Mouse (Mus musculus): ENCODE measurements around the gene Sycn. TPM values are rescaled to one million over a fixed set of nuclear protein-coding genes. Genes with fewer than 3 reads are reported as not detected.

Sycn gene
- polyA plus RNA-seq, 1 experiment, result not detected

DNA sequence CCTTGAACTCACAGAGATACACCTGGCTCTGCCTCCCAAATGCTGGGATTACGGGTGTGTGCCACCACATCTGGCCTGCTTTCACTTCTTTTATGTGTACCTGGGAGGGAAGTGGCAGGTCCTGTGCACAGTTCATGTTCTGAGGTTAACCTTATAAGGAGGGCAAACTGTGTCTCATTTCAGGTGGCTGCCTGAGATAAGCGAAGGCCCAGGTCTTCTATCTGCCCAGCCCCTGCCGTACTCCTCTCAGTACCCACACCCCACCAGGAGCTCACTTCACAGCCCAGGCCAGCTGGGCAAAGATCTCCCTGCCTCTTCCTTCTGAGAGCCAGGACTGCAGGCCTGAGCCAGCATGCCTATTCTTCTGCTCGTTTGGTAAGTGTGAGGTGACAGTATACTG, 41.0 kb downstream of the Sycn start:
- no peak overlapping the region for H3K27ac ChIP-seq (ENCODE audit: insufficient read depth, low read length)
- no peak overlapping the region for H3K4me3 ChIP-seq (ENCODE audit: insufficient read depth, low read length)
- H3K4me1 ChIP-seq (ENCODE audit: control insufficient read depth, insufficient read depth, low read length), result 0 out of 2 replicates have a peak, but pooled peaks cover 1% of the 10 kb centered on the region
- no peak for TF ChIP-seq CTCF (IDR thresholded peaks at IDR 0.05; ENCODE audit: extremely low read depth, insufficient read depth, low read length)
- no peak for TF ChIP-seq POLR2A (IDR thresholded peaks at IDR 0.05; ENCODE audit: extremely low read depth, insufficient read depth, low read length)

DNA sequence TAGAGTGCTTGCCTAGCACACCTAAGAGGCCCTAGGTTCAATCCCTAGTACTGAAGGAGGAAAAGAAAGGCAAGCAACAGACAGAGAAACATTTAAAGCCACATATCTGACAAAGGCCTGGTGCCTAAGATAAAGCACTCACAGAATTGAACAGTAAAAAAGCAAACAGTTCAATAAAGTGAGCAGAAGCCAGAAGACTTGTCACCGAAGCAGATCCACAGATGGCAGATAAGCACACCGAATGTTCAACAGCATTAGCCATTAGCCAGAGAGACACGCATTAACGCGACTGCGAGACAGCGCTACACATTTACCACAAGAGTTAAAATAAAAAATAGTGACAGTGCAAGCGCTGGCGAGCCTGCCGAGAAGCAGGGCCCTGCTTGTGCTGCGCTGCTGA, 42.2 kb downstream of the Sycn start:
- Histone ChIP-seq H3K27ac (ENCODE audit: insufficient read depth, low read length) (no peak overlapping the region), H3K4me1 (ENCODE audit: control insufficient read depth, insufficient read depth, low read length) (peaks cover 6% of the 10 kb centered on the region), H3K4me3 (ENCODE audit: insufficient read depth, low read length) (no peak overlapping the region)
- TF ChIP-seq POLR2A (IDR thresholded peaks at IDR 0.05; ENCODE audit: extremely low read depth, insufficient read depth, low read length), result no peak
- TF ChIP-seq CTCF (IDR thresholded peaks at IDR 0.05; ENCODE audit: extremely low read depth, insufficient read depth, low read length), result no peak

DNA sequence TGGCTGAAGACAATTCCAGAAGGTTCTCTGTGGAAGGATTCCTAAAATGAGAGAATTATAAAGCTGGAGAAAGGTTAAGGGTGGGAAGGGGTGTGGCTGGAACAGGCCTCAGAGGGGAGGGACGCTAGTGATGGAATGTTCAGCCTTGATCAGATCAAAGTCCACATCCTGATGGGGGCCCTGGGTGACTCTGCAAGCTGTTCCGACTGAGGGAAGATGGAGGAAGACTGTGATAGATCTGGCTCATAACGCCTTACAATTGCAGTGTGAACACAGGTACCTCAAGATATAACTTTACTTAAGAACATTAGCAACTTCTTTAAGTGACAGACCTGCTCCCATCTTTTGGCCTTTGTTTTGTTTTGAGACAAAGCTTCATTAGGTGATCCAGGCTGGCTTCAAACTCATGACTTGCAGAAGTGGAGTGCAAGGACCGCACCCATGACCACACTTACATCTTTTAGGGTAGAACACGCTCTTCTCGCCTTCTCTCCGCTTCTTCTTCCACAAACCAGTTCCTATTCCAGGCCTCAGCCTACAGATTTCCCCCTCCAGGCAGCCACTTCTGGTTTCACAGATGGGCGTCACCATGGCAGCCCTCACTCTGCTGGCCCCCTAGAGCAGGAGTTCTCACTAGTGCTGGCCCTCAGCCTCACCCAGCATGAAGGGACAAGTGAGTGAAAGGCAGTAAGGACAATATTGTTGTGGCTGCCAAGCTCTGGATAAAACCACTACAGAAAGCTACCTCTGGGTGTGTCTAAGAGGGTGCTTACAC, 43.1 kb downstream of the Sycn start:
- H3K4me1 ChIP-seq (ENCODE audit: control insufficient read depth, insufficient read depth, low read length), result peaks cover 6% of the 10 kb centered on the region
- H3K4me3 ChIP-seq (ENCODE audit: insufficient read depth, low read length), result no peak overlapping the region
- no peak overlapping the region for H3K27ac ChIP-seq (ENCODE audit: insufficient read depth, low read length)
- TF ChIP-seq POLR2A (IDR thresholded peaks at IDR 0.05; ENCODE audit: extremely low read depth, insufficient read depth, low read length) (no peak), CTCF (IDR thresholded peaks at IDR 0.05; ENCODE audit: extremely low read depth, insufficient read depth, low read length) (no peak)

DNA sequence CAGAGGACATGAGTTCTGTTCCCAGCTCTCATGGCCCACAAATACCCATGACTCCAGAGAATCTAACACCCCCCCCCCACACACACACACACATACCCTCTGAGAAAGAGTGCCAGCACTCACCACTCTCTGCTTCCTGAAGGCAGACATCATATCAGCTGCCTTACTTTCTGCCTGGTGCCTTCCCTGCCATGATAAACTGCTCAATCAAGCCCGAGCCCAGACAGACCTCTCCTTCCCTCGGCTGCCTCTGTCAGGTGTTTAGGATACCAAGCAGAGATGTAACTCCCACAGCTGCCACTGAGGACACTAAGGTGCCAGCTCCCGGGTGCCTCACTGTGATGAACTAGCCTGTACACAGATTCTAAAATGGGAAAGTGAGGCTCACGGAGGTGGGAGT, 43.8 kb downstream of the Sycn start:
- Histone ChIP-seq H3K4me3 (ENCODE audit: insufficient read depth, low read length) (no peak overlapping the region), H3K4me1 (ENCODE audit: control insufficient read depth, insufficient read depth, low read length) (peaks cover 6% of the 10 kb centered on the region), H3K27ac (ENCODE audit: insufficient read depth, low read length) (no peak overlapping the region)
- no peak for TF ChIP-seq CTCF (IDR thresholded peaks at IDR 0.05; ENCODE audit: extremely low read depth, insufficient read depth, low read length)
- no peak for TF ChIP-seq POLR2A (IDR thresholded peaks at IDR 0.05; ENCODE audit: extremely low read depth, insufficient read depth, low read length)

DNA sequence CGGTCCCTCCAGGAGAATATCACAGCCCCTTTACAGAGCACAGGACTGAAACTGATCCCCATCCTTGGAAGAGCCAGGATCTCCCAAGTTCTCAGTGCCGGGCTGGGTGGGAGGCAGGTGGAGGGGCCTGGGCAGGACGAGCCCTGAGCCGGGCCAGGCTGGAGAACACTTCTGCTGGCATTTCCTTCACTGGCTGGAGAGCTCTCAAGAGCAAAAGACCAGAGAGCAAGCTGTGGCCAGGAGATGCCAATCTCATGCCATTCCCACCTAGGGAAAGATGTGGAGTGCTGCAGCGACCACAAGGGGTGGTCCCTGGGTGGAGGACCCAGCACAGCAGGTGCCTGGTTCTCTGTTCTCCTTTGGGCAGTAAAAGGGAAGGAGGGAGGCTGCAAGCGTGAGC, 44.3 kb downstream of the Sycn start:
- no peak overlapping the region for H3K27ac ChIP-seq (ENCODE audit: insufficient read depth, low read length)
- H3K4me3 ChIP-seq (ENCODE audit: insufficient read depth, low read length), result no peak overlapping the region
- no peak for TF ChIP-seq CTCF (IDR thresholded peaks at IDR 0.05; ENCODE audit: extremely low read depth, insufficient read depth, low read length)
- H3K4me1 ChIP-seq (ENCODE audit: control insufficient read depth, insufficient read depth, low read length), result peaks cover 6% of the 10 kb centered on the region

DNA sequence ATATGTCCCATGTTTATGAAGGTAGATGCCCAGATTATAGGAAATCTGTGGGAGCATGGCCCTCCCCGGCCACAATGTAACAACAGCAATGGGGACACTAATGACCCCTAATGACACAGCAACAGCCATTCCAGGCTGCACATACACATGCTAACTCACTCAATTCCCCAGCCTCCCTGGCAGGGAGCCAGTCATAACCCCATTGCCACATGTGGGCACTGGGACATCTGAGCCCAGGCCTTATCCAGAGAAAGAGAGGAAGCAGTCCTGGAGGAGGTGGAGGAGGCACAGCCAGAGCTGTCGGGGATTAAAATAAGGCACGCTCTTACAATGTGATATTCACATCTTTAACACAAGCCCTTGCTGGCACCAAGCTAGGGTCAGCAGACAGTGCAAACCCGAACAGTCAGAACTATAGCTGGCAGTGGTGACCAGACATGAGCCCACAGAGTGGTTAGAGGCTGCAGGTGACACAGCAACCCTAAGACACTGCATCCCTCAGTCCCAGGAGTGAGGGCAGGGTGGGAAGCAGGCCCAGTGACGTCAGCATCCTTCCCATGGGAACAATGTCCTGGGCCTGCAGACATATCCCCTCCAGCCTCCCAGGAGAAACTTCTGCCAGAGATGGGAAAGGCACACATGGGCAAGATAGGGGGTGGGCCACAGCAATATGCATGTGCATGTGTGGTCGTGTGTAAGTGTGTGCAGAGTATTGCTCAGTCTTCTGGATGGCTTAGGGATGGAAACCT, 46.2 kb downstream of the Sycn start:
- TF ChIP-seq POLR2A (IDR thresholded peaks at IDR 0.05; ENCODE audit: extremely low read depth, insufficient read depth, low read length), result no peak
- no peak for TF ChIP-seq CTCF (IDR thresholded peaks at IDR 0.05; ENCODE audit: extremely low read depth, insufficient read depth, low read length)
- no peak overlapping the region for H3K4me3 ChIP-seq (ENCODE audit: insufficient read depth, low read length)
- H3K27ac ChIP-seq (ENCODE audit: insufficient read depth, low read length), result peak overlapping the region; percentile 27; the same call in 1 of the 2 replicates
- H3K4me1 ChIP-seq (ENCODE audit: control insufficient read depth, insufficient read depth, low read length), result peaks cover 6% of the 10 kb centered on the region

DNA sequence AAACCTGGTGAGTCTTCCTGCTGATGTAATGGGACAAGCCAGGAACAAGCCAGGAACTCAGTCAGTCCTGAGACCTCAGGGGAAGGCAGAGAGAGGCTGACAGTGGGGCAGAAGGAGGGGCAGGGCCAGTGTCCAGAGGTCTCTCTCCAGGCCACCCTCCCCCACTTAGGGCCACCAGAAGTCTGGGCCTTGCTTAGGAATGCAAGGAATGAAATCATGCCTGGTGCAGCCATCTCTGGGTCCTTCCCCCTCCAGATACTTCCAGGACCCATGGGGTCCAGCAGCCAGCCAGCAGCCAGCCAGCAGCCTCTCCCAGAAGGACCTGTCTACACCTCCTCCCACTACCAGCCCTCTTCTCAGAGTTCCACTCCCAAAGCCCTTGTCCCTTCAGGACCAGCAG, 47.0 kb downstream of the Sycn start:
- peaks cover 6% of the 10 kb centered on the region for H3K4me1 ChIP-seq (ENCODE audit: control insufficient read depth, insufficient read depth, low read length)

More for the DNA sequence above, 47.0 kb downstream of the Sycn start:
- TF ChIP-seq POLR2A (IDR thresholded peaks at IDR 0.05; ENCODE audit: extremely low read depth, insufficient read depth, low read length) (no peak), CTCF (IDR thresholded peaks at IDR 0.05; ENCODE audit: extremely low read depth, insufficient read depth, low read length) (no peak)
- no peak overlapping the region for H3K27ac ChIP-seq (ENCODE audit: insufficient read depth, low read length)
- no peak overlapping the region for H3K4me3 ChIP-seq (ENCODE audit: insufficient read depth, low read length)

Other genes starting within 250 kb of the Sycn start
- 0.92 and 1.0 TPM in 2 replicates for gene Selenov, start 249.7 kb upstream of the Sycn start, polyA plus RNA-seq (2012; rRNA removed)
- gene Dll3, start 238.6 kb upstream of the Sycn start, polyA plus RNA-seq (2012; rRNA removed), result 2.2 TPM in 2 replicates
- 56.9 and 58.6 TPM in 2 replicates for gene Timm50, start 228.8 kb upstream of the Sycn start, polyA plus RNA-seq (2012; rRNA removed)
- 112 and 113 TPM in 2 replicates for gene Supt5, start 202.1 kb upstream of the Sycn start, polyA plus RNA-seq (2012; rRNA removed)
- gene Rps16, start 190.2 kb upstream of the Sycn start, polyA plus RNA-seq (2012; rRNA removed), result 648 and 653 TPM in 2 replicates
- 3.5 and 4.2 TPM in 2 replicates for gene Plekhg2, start 168.3 kb upstream of the Sycn start, polyA plus RNA-seq (2012; rRNA removed)
- gene Zfp36, start 160.6 kb upstream of the Sycn start, polyA plus RNA-seq (2012; rRNA removed), result 3.6 and 3.8 TPM in 2 replicates
- 38.6 and 42.6 TPM in 2 replicates for gene Med29, start 148.2 kb upstream of the Sycn start, polyA plus RNA-seq (2012; rRNA removed)
- 101 and 108 TPM in 2 replicates for gene Paf1, start 147.9 kb upstream of the Sycn start, polyA plus RNA-seq (2012; rRNA removed)
- gene Gmfg, start 103.4 kb upstream of the Sycn start, polyA plus RNA-seq (2012; rRNA removed), result 2.8 and 5.1 TPM in 2 replicates
- 47.0 and 51.1 TPM in 2 replicates for gene Lrfn1, start 88.9 kb upstream of the Sycn start, polyA plus RNA-seq (2012; rRNA removed)
- not detected in 2 replicates for gene Ifnl2, start 30.4 kb upstream of the Sycn start, polyA plus RNA-seq (2012; rRNA removed)
- not detected in 2 replicates for gene Ifnl3, start 18.0 kb upstream of the Sycn start, polyA plus RNA-seq (2012; rRNA removed)
- gene Nccrp1, start 6.4 kb downstream of the Sycn start, polyA plus RNA-seq (2012; rRNA removed), result 0.10 and 0.15 TPM in 2 replicates
- 59.0 and 63.8 TPM in 2 replicates for gene Samd4b, start 57.3 kb downstream of the Sycn start, polyA plus RNA-seq (2012; rRNA removed)
- gene Pak4, start 57.3 kb downstream of the Sycn start, polyA plus RNA-seq (2012; rRNA removed), result 8.0 and 8.2 TPM in 2 replicates
- gene Acp7, start 90.4 kb downstream of the Sycn start, polyA plus RNA-seq (2012; rRNA removed), result 0.89 and 1.3 TPM in 2 replicates
- gene Fbxo27, start 152.0 kb downstream of the Sycn start, polyA plus RNA-seq (2012; rRNA removed), result 37.5 and 45.6 TPM in 2 replicates
- 3.0 and 3.4 TPM in 2 replicates for gene Fbxo17, start 175.9 kb downstream of the Sycn start, polyA plus RNA-seq (2012; rRNA removed)
- 94.0 and 104 TPM in 2 replicates for gene Mrps12, start 200.9 kb downstream of the Sycn start, polyA plus RNA-seq (2012; rRNA removed)
- 15.2 and 15.5 TPM in 2 replicates for gene Sars2, start 201.1 kb downstream of the Sycn start, polyA plus RNA-seq (2012; rRNA removed)
- 2.9 and 4.5 TPM in 2 replicates for gene Ccer2, start 215.3 kb downstream of the Sycn start, polyA plus RNA-seq (2012; rRNA removed)
- gene Sirt2, start 225.8 kb downstream of the Sycn start, polyA plus RNA-seq (2012; rRNA removed), result 267 and 291 TPM in 2 replicates
- gene Nfkbib, start 226.6 kb downstream of the Sycn start, polyA plus RNA-seq (2012; rRNA removed), result 34.0 and 36.4 TPM in 2 replicates
- gene Rinl, start 248.1 kb downstream of the Sycn start, polyA plus RNA-seq (2012; rRNA removed), result 2.3 and 2.4 TPM in 2 replicates

All from cortical plate, adult 2 months (tissue).